Mouse (Mus musculus): ENCODE measurements at regions not wholly inside any gene's neighbourhood (a gene's known extent, or its start where the extent isn't known, plus 50 kb on each side); places are given as distances from the start of the nearest gene placed in this dataset.
A peak's percentile ranks its signal among the peaks of the same experiment; 100 is the strongest.

DNA sequence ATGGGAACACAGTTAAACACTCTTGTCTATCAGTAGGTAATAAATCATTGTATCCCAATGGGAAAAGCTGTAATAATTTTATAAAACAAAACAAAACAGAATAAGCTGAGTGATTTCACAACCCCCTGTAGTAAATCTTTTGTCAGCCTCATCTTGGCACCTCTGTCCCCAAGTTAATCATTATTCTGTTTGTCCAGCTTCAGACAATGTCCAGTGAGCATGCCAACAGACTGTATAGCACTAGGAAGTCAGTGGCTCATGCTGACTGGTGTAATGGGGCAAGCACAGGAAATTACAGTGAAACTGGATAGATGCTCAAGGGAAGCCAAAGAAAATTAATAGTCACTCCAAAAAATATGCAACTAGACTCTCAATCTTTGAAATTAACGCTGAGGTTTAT, 885.9 kb downstream of the Poteg start:
- no peak overlapping the region for H3K4me3 ChIP-seq (ENCODE audit: low read depth, low read length)
- no peak for ATAC-seq (replicated peaks; ENCODE audit: low FRiP score)
- H3K9me3 ChIP-seq (ENCODE audit: control insufficient read depth, low read length): no peaks in the 10 kb centered on the region
- H3K27ac ChIP-seq (ENCODE audit: low read depth, low read length): no peak overlapping the region
- H3K4me1 ChIP-seq (replicated peaks; ENCODE audit: control insufficient read depth, insufficient read depth, low read length): no peaks in the 10 kb centered on the region
- no peaks in the 10 kb centered on the region for H3K27me3 ChIP-seq (ENCODE audit: control insufficient read depth, insufficient read depth, low read length)
- H3K36me3 ChIP-seq (ENCODE audit: control insufficient read depth, insufficient read depth, low read length): no peaks in the 10 kb centered on the region
- H3K4me2 ChIP-seq (ENCODE audit: low read depth, low read length, severe bottlenecking): no peak overlapping the region
- no peak overlapping the region for H3K9ac ChIP-seq (ENCODE audit: low read length)
- 93% methylated on average over 1 of the region's 1 CpGs for WGBS
- DNase-seq (ENCODE audit: low spot score): no peak

DNA sequence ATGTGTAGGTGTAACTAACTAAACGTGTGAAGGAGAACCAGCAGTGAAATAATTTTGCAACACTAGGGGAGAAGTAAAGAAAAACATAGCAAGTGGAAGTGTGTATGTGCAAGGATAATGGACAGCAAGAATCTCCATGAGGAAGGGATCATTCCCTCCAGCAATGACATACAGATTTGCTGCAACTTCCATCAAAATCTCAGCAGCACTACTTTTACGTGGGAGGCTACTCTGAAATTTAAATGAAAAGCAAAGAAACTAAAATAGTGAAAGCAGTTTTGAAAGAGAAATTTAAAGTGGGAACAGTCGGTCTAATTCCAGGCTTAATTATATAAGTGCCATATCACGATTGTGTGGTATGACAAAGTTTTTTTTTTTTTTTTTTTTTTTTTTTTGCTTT, 890.0 kb downstream of the Poteg start:
- no peak for ATAC-seq (replicated peaks; ENCODE audit: low FRiP score)
- WGBS: 83% methylated on average over 4 of the region's 4 CpGs

DNA sequence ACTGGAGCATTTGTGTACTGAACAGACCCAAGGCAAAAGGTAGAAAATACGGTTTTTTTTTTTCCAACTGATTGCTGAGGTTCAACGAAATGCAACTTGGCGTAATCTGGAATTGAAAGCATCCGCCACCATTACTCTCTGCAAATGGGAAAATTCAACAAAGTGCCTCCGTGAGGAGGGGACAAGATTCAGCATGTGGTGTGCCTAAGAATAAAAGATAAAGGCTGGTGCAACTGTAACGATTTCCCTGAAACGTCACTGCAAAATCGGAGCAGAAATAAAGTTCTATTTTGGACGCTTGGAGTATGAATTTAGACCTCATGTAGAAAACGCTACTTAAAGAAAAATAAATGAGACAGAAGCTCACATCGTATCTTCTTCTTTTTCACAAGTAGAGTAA, 893.8 kb downstream of the Poteg start:
- Histone ChIP-seq H3K9me3 (ENCODE audit: control insufficient read depth, low read length) (no peaks in the 10 kb centered on the region), H3K4me1 (replicated peaks; ENCODE audit: control insufficient read depth, insufficient read depth, low read length) (no peaks in the 10 kb centered on the region), H3K27me3 (ENCODE audit: control insufficient read depth, insufficient read depth, low read length) (no peaks in the 10 kb centered on the region), H3K36me3 (ENCODE audit: control insufficient read depth, insufficient read depth, low read length) (no peaks in the 10 kb centered on the region), H3K27ac (ENCODE audit: low read depth, low read length) (no peak overlapping the region), H3K4me2 (ENCODE audit: low read depth, low read length, severe bottlenecking) (no peak overlapping the region), H3K4me3 (ENCODE audit: low read depth, low read length) (no peak overlapping the region), H3K9ac (ENCODE audit: low read length) (no peak overlapping the region)
- ATAC-seq (replicated peaks; ENCODE audit: low FRiP score) (no peak), DNase-seq (ENCODE audit: low spot score) (no peak)
- WGBS: 91% methylated on average over 11 of the region's 11 CpGs

More for the DNA sequence above, 890.0 kb downstream of the Poteg start:
- Histone ChIP-seq H3K27me3 (ENCODE audit: control insufficient read depth, insufficient read depth, low read length) (no peaks in the 10 kb centered on the region), H3K9ac (ENCODE audit: low read length) (no peak overlapping the region), H3K27ac (ENCODE audit: low read depth, low read length) (no peak overlapping the region), H3K4me2 (ENCODE audit: low read depth, low read length, severe bottlenecking) (no peak overlapping the region), H3K4me3 (ENCODE audit: low read depth, low read length) (no peak overlapping the region), H3K9me3 (ENCODE audit: control insufficient read depth, low read length) (no peaks in the 10 kb centered on the region), H3K4me1 (replicated peaks; ENCODE audit: control insufficient read depth, insufficient read depth, low read length) (no peaks in the 10 kb centered on the region), H3K36me3 (ENCODE audit: control insufficient read depth, insufficient read depth, low read length) (no peaks in the 10 kb centered on the region)
- DNase-seq (ENCODE audit: low spot score): no peak

DNA sequence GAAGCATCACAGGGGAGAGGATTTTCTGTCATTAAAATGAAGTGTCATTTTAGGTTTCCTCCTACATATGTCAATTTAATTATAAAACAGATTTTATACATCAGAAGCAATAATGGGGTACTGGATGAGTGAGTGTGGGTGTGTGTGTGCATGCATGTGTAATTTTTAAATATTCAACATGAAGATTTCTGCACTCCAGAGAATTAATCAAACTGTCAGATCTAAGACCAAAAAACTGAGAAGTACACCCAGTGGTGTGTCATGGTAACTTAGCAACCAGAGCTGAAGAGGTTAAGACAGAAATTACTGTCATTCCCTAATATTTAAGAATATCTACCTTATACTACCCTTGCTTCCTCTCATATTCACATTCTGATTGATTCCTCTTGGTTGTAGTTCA, 919.0 kb downstream of the Poteg start:
- no peak for ATAC-seq (replicated peaks; ENCODE audit: low FRiP score)
- no peak overlapping the region for H3K27ac ChIP-seq (ENCODE audit: low read depth, low read length)
- H3K4me3 ChIP-seq (ENCODE audit: low read depth, low read length): no peak overlapping the region
- H3K4me2 ChIP-seq (ENCODE audit: low read depth, low read length, severe bottlenecking): no peak overlapping the region
- no peaks in the 10 kb centered on the region for H3K36me3 ChIP-seq (ENCODE audit: control insufficient read depth, insufficient read depth, low read length)
- no peaks in the 10 kb centered on the region for H3K4me1 ChIP-seq (replicated peaks; ENCODE audit: control insufficient read depth, insufficient read depth, low read length)
- no peaks in the 10 kb centered on the region for H3K9me3 ChIP-seq (ENCODE audit: control insufficient read depth, low read length)
- DNase-seq (ENCODE audit: low spot score): no peak
- no peaks in the 10 kb centered on the region for H3K27me3 ChIP-seq (ENCODE audit: control insufficient read depth, insufficient read depth, low read length)
- H3K9ac ChIP-seq (ENCODE audit: low read length): no peak overlapping the region

DNA sequence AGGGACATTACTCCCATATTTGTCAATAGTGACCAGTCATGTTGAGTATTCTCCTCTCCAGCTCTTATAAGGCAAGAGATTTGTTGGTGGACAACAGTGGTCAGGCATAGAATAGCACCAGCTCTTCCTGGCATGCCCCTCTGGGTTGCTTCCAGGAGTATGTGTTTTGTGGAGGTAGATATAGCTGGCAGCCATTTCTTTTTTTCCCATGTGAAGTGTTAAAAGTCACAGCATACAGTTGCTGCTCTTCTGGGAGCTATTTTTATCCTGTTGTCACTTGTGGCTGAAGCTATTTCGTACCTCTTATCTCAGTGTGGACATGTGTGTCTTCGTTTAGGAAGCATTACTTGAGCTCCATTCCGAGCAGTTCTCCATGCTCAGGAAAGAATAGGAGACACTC, 919.9 kb downstream of the Poteg start:
- no peak for ATAC-seq (replicated peaks; ENCODE audit: low FRiP score)
- H3K36me3 ChIP-seq (ENCODE audit: control insufficient read depth, insufficient read depth, low read length): no peaks in the 10 kb centered on the region
- H3K4me2 ChIP-seq (ENCODE audit: low read depth, low read length, severe bottlenecking): no peak overlapping the region
- H3K4me3 ChIP-seq (ENCODE audit: low read depth, low read length): no peak overlapping the region
- no peaks in the 10 kb centered on the region for H3K27me3 ChIP-seq (ENCODE audit: control insufficient read depth, insufficient read depth, low read length)
- H3K4me1 ChIP-seq (replicated peaks; ENCODE audit: control insufficient read depth, insufficient read depth, low read length): no peaks in the 10 kb centered on the region
- DNase-seq (ENCODE audit: low spot score): no peak
- no peak overlapping the region for H3K9ac ChIP-seq (ENCODE audit: low read length)
- WGBS: 88% methylated on average over 3 of the region's 3 CpGs
- H3K27ac ChIP-seq (ENCODE audit: low read depth, low read length): no peak overlapping the region
- H3K9me3 ChIP-seq (ENCODE audit: control insufficient read depth, low read length): no peaks in the 10 kb centered on the region

- Histone ChIP-seq H3K27ac (ENCODE audit: low read depth, low read length) (no peak overlapping the region), H3K4me2 (ENCODE audit: low read depth, low read length, severe bottlenecking) (no peak overlapping the region), H3K36me3 (ENCODE audit: control insufficient read depth, insufficient read depth, low read length) (no peaks in the 10 kb centered on the region), H3K4me1 (replicated peaks; ENCODE audit: control insufficient read depth, insufficient read depth, low read length) (no peaks in the 10 kb centered on the region), H3K4me3 (ENCODE audit: low read depth, low read length) (no peak overlapping the region), H3K9ac (ENCODE audit: low read length) (no peak overlapping the region), H3K27me3 (ENCODE audit: control insufficient read depth, insufficient read depth, low read length) (no peaks in the 10 kb centered on the region), H3K9me3 (ENCODE audit: control insufficient read depth, low read length) (no peaks in the 10 kb centered on the region)
- DNase-seq (ENCODE audit: low spot score) (no peak), ATAC-seq (replicated peaks; ENCODE audit: low FRiP score) (no peak)
- 71% methylated on average over 1 of the region's 1 CpGs for WGBS
Measured at GRCm38 (mm10) chr8:28371752-28372151, 924.3 kb downstream of the Poteg start.

GRCm38 (mm10) chr8:28400141-28400540, 952.7 kb downstream of the Poteg start:
- no peak for ATAC-seq (replicated peaks; ENCODE audit: low FRiP score)
- WGBS: 66% methylated on average over 1 of the region's 1 CpGs
- Histone ChIP-seq H3K9ac (ENCODE audit: low read length) (no peak overlapping the region), H3K27ac (ENCODE audit: low read depth, low read length) (no peak overlapping the region), H3K4me3 (ENCODE audit: low read depth, low read length) (no peak overlapping the region), H3K27me3 (ENCODE audit: control insufficient read depth, insufficient read depth, low read length) (no peaks in the 10 kb centered on the region), H3K36me3 (ENCODE audit: control insufficient read depth, insufficient read depth, low read length) (no peaks in the 10 kb centered on the region), H3K9me3 (ENCODE audit: control insufficient read depth, low read length) (no peaks in the 10 kb centered on the region), H3K4me2 (ENCODE audit: low read depth, low read length, severe bottlenecking) (no peak overlapping the region), H3K4me1 (replicated peaks; ENCODE audit: control insufficient read depth, insufficient read depth, low read length) (no peaks in the 10 kb centered on the region)
- no peak for DNase-seq (ENCODE audit: low spot score)

DNA sequence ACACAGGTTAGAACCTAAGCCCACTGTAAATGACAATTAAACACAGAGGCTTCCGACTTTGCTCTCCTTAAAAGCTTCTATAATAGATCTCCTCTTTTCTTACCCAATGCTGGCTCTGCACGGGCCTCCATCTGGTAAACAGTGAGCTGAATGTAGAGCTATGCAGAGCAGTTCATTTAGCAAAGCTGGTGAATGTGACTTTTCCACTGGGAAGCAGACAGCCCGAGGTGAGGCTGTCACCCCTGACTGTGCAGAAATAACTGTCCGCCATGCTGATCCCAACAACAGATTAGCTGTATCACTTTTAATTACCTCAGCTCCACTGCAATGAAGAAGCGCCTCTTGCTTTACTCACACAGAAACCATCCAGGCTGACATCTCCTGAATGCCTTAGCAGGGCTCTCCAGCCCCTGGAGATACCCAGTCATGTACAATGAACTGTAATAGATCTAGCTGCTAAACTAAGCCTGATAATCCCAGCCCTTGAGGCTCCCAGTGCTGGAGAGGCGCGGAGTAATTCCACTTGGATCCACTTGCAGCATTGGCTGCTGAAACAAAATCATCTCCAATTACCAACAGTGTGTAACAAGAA, 980.2 kb downstream of the Poteg start:
- Histone ChIP-seq H3K4me1 (replicated peaks; ENCODE audit: control insufficient read depth, insufficient read depth, low read length) (no peaks in the 10 kb centered on the region), H3K27me3 (ENCODE audit: control insufficient read depth, insufficient read depth, low read length) (no peaks in the 10 kb centered on the region), H3K9ac (ENCODE audit: low read length) (no peak overlapping the region), H3K9me3 (ENCODE audit: control insufficient read depth, low read length) (no peaks in the 10 kb centered on the region), H3K27ac (ENCODE audit: low read depth, low read length) (no peak overlapping the region), H3K4me2 (ENCODE audit: low read depth, low read length, severe bottlenecking) (no peak overlapping the region), H3K36me3 (ENCODE audit: control insufficient read depth, insufficient read depth, low read length) (no peaks in the 10 kb centered on the region), H3K4me3 (ENCODE audit: low read depth, low read length) (no peak overlapping the region)
- ATAC-seq (replicated peaks; ENCODE audit: low FRiP score) (0 out of 2 replicates have a peak, but pooled peaks have one; percentile 10), DNase-seq (ENCODE audit: low spot score) (no peak)
- WGBS: 54% methylated on average over 7 of the region's 7 CpGs

DNA sequence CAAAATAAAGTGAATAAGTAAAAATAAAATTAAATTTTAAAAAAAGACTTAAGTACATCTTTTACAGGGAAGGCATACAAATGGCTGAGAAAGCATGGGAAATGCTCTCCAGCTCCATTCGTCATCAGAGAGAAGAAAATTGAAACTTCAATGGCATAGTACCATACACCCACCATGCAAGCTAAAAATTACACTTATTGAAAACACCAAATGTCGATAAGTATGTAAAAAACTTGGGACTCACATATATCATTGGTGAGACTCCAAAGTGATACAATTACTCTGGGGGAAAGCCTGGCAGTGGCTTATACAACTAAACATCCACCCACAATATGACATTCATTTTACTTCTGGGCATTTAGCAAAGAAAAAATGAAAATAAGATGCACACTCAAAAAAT, 1025.7 kb downstream of the Poteg start:
- Histone ChIP-seq H3K27ac (ENCODE audit: low read depth, low read length) (no peak overlapping the region), H3K4me2 (ENCODE audit: low read depth, low read length, severe bottlenecking) (no peak overlapping the region), H3K4me3 (ENCODE audit: low read depth, low read length) (no peak overlapping the region), H3K9me3 (ENCODE audit: control insufficient read depth, low read length) (no peaks in the 10 kb centered on the region), H3K4me1 (replicated peaks; ENCODE audit: control insufficient read depth, insufficient read depth, low read length) (no peaks in the 10 kb centered on the region), H3K36me3 (ENCODE audit: control insufficient read depth, insufficient read depth, low read length) (no peaks in the 10 kb centered on the region), H3K9ac (ENCODE audit: low read length) (no peak overlapping the region), H3K27me3 (ENCODE audit: control insufficient read depth, insufficient read depth, low read length) (no peaks in the 10 kb centered on the region)
- DNase-seq (ENCODE audit: low spot score): no peak
- WGBS: 92% methylated on average over 2 of the region's 2 CpGs
- ATAC-seq (replicated peaks; ENCODE audit: low FRiP score): no peak
